Mouse (Mus musculus) urinary bladder, postnatal 36 days (tissue): ENCODE data around the gene Cox4i2.

Experiments used
- DNase-seq, 2 experiments: peaks; one replicate each; pipeline ENCODE4 v3.0.0; 2022; ENCODE audit warnings: low spot score in 2 of 2, mixed read lengths in 1 of 2

Cox4i2 gene

GRCm38 (mm10) chr2:152767618-152768271 is 13.8 kb downstream of the Cox4i2 start:
- peak; percentile 52 to 57 for DNase-seq

- DNase-seq = no peak
Observed at GRCm38 (mm10) chr2:152769677-152770076, 15.7 kb downstream of the Cox4i2 start.

GRCm38 (mm10) chr2:152771571-152771970 is 17.6 kb downstream of the Cox4i2 start:
- DNase-seq = no peak

DNA sequence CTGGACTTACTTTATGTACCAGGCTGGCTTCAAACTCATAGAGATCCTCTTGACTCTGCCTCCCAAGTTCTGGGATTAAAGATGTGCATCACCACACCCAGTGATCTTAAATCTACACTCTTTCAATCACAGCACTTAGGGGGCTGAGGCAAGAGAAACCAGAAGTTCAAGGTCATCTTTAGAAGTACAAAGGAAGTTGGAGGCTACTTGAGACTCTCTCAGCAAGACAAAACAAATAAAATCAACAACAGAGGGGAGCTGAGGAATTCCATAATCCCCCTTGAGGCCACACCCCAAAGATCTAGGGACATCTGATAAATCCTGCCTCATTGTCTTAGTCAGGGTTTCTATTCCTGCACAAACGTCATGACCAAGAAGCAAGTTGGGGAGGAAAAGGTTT is 18.3 kb downstream of the Cox4i2 start:
- DNase-seq = no peak

- DNase-seq = no peak
Observed at GRCm38 (mm10) chr2:152775357-152775756, 21.4 kb downstream of the Cox4i2 start.

DNA sequence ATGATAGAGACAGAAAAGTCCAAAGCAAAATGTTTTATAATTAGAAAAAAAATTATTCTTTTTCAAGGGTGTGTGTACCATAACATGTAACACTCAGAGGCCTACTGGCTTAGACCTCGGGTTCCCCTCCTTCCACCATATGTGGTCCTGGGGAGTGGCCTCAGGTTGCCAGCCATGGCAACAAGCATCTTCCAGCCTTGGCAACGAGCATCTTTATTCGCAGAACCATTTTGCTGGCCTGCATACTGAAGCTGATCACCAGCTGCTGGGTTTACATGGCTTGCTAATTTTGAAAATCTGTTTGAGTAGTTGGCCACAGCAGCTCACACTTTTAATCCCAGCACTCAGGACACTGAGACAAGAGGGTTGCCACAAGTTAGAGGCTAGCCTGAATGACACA is 22.0 kb downstream of the Cox4i2 start:
- DNase-seq = no peak

DNA sequence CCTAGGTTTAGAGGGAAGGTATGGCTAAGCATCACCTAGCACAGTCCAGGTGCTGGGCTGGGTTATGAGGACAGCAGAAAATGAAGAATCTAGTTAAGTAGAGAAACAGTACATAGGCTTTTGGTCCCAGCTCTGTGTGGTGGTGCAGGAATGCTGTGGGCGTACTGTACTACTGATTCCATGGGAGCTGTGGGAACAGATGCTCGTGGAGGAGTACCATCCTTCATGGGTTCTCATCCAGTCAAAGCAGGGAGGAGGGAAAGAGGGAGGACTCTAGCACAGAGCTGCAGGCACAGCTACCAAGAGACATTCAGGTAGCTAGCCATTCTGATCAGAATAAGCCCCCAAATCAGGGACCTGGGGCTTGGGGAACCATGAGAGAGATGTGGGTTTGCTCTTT is 22.5 kb downstream of the Cox4i2 start:
- no peak for DNase-seq

DNA sequence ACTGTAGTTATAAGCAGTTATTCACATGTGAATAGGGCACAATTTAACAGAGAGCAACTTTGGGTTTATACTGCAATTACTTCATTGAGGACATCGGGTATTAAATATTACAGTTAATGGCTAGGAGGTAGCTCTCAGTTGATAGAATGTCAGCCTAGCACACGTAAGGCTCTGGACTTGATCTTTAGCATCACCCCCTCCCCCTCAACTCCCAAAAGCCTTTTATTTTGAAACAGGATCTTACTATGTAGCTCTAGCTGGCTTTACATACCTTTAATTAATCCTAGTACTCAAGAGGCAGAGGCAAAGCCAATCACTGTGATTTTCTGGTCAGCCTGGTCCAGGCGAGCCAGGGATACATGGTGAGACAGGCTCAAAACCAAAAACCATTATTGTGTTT is 23.1 kb downstream of the Cox4i2 start:
- DNase-seq = no peak

GRCm38 (mm10) chr2:152780466-152780865 is 26.5 kb downstream of the Cox4i2 start:
- no peak for DNase-seq

DNA sequence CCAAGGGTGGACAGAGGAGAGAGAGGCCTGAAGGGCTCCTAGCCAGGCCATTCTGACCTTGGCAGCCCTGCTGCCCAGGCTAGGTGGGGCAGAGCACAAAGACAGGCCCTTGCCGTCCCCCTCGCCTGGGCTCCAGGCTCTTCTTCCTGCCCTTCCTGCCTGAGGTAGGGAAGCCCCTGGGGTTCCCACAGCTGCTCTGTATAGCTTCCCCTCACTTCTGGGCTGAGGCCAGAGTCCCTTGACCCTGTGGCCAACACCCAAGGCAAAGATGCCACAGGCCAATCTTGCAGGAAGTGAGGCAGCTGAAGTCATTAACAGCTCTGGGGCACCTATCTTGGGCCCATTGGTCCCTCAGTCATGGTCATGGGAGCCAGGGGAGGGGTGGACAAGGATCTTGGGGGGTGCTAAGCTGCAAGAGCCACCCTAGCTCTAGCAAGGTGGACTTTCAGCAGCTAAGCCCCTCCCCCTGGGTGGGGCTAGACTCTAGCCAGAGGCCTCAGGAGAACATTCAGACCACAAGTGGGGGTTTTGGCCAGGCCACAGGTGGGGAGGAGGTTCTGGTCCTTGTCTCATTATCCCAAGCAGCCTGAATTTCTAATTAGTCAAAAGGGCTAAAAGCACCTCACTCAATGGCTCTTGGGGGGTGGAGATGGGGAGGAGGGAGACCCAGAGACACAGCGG is 27.2 kb downstream of the Cox4i2 start:
- DNase-seq = no peak

DNA sequence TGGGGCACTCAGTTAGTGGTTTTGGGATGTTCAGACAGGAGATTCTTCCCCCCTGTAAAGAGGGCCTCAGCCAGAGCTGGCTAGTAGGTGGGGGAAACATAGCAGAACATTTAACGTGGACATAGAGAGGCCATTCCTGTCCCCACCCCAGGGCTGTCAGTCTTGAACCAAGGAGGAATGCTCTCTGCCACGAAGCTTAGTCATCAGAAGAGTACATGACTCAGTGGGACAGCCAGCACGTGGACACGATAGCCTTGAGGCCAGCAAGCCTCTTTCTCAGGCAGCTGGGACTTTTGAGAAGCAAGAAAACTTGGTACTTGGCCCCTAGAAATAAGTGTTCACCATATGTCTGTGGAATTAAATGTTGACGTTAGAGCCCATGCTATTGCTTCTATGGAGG is 28.7 kb downstream of the Cox4i2 start:
- DNase-seq = no peak

GRCm38 (mm10) chr2:152783241-152783640 is 29.3 kb downstream of the Cox4i2 start:
- no peak for DNase-seq

- no peak for DNase-seq
Observed at GRCm38 (mm10) chr2:152784640-152785039, 30.7 kb downstream of the Cox4i2 start.

DNA sequence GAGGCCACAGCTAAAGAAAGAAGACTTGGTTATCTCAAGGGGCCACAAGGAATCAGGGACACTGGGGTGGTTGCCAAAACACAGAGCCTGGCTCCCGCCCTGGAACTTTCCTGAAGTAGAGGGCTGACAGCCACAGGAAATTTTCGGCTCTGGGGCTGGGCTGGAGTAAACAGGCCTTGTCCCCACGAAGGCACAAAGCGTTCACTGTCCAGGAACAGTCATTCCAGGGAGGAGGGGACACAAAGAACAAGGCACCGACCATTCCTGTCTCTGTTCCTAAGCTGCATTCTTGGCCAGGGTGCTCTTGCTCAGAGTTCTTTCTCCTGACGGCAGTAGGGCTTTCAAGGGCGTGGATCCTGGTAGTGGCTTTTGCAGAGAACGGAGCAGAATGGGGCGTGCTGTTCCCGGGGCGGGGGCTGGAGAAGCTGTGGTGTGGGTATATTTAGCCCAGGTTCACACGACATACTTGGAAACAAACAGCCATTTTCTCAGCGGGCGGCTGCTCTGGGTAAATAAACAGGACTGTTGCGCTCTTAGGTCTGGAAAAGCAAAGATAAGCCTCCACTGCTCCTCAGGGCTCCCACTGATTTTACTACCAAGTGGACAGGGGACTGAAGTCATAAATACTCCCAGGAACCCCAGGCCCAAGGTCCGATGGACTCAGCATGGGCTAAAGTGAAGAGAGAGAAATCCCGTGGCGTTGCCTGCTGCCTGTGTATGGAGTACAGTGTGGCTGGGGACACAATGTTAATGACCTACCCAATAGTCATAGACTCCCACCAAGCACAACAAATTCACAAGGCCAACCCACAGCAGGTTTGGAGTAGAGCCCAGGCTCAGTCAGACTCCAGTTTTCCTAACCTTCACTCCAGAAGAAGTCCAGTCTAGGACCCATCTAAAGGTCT is 31.7 kb downstream of the Cox4i2 start:
- DNase-seq = peak; percentile 46 to 76

- no peak for DNase-seq
Observed at GRCm38 (mm10) chr2:152787136-152787535, 33.2 kb downstream of the Cox4i2 start.

- DNase-seq = no peak
Observed at GRCm38 (mm10) chr2:152787543-152787942, 33.6 kb downstream of the Cox4i2 start.

GRCm38 (mm10) chr2:152788892-152789421 is 35.0 kb downstream of the Cox4i2 start:
- no peak for DNase-seq

- DNase-seq = no peak
Observed at GRCm38 (mm10) chr2:152789591-152789999, 35.6 kb downstream of the Cox4i2 start.

DNA sequence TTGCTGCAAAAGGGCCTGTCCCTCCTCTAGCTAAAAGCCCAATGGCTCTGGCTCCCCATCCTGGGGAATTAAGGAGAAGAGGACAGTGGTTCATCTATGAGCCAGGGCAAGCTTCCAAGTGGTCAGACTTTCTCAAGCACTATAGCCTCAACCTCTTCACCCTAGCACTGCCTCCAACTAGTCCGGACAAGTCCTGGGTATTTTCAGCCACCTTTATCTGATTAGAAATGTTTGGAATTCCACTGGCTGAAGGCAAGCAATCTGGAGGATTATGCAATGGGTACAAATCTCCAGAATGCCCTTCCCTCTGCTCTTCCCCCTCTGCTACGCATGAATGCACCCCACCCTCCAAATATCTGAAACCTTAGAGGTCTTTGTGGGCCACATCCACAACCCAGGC is 38.5 kb downstream of the Cox4i2 start:
- DNase-seq = peak in 1 of 2 experiments; percentile 40

DNA sequence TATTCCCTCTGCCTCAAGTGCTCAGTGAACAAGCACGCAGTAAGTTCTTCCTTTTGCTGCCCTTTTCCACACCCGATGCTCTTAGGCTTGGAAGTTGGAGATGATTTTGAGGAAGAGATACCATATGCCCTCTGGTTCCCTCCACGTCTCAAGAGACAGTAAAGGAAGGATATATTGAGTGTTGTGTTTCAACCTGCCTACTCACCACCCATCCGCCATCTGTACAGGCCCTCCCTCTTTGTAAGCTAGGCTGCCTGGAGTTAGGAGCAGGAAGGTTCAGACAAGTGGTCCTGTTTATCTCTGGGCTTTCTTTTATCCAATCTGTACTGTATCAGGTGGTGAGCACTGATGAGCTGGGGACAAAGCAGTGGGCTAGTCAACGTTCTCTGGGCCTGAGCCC is 39.4 kb downstream of the Cox4i2 start:
- no peak for DNase-seq

DNA sequence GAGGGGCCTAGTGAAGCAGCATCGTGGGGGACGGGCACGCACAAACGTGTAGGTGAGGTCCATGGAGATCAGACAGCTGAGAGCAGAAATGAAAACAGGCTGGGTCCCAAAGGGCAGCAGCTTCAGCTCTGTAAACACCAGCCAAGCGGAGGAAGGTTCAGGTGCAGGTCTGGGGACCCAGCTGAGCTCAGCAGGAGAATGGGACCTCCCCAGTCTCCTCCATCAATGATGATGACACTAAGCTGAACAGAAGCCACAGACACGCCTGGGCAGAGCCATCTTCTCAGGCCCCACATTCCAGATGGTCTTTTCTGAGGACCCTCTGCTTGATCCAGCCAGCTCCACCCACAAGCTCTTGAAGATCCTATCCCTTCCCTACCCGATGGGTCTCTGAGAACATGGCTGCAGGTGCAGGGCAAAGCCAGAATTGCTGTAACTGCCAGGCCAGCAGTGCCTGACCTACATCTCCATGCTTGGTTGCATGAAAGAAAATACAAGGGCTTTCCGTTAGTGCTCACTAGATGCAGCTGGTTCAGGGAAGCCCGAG is 40.4 kb downstream of the Cox4i2 start:
- no peak for DNase-seq

- no peak for DNase-seq
Observed at GRCm38 (mm10) chr2:152797589-152797988, 43.6 kb downstream of the Cox4i2 start.
